Mouse (Mus musculus) ES-Bruce4 (cell line): ENCODE results near the gene Canx.

ENCODE experiments used
- CTCF ChIP-seq: IDR thresholded peaks from one replicate; pipeline ENCODE4 v1.8.1; 2011; ENCODE audit warnings: low read depth, low read length
- EP300 ChIP-seq: IDR thresholded peaks from 2 replicates; pipeline ENCODE4 v1.6.1; 2011; ENCODE audit warnings: low read depth, low read length; ENCODE audit not compliant: insufficient read depth
- POLR2A ChIP-seq: IDR thresholded peaks from one replicate; pipeline ENCODE4 v1.8.1; 2011; ENCODE audit warnings: low read length; ENCODE audit not compliant: insufficient read depth

DNA sequence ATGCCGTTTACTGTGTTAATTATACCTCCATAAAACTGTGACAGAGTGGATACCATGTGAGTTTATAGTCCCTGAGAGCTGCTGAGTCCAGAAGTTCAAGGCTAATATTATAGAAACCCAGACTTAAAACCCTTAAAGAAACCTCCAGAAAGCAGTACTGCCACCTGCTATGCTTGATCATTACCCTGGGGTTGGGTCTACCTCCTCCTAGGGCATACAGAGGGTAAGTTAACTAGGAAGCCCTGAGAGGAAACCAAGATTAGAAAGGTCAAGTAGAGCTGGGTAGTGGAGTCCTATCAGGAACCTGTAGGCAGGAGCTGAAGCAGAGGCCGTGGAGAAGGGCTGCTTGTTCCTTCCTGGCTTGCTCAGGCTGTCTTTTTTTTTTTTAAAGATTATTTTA, 26.7 kb upstream of the Canx start:
- TF ChIP-seq CTCF (no peak), POLR2A (no peak), EP300 (no peak)
